Mouse (Mus musculus) limb, embryonic 14.5 days (tissue): ENCODE data around the gene Phgr1. TPM values are rescaled to one million over a fixed set of nuclear protein-coding genes. Genes with fewer than 3 reads are reported as not detected.

Experiments used
- ATAC-seq: fragments of 200-750 bp; cut with Nextera tagmentation; 2 replicates; pipeline ENCODE4 v1.8.0; 2017; ENCODE audit warnings: low read depth, moderate number of reproducible peaks, moderate TSS enrichment; ENCODE audit not compliant: low FRiP score
- DNase-seq: peaks from one replicate; pipeline ENCODE4 v3.0.0-alpha.2; 2015; ENCODE audit warnings: low spot score
- H3K27ac ChIP-seq: fragments of 300-500 bp; sonication (generic); replicated peaks from 2 replicates; pipeline ENCODE4 v1.5.1; 2014; ENCODE audit warnings: low read depth, mild to moderate bottlenecking, low read length, moderate library complexity, mixed read lengths
- H3K27me3 ChIP-seq: fragments of 300-500 bp; sonication (generic); 2 replicates; pipeline ENCODE4 v1.6.1; 2014; ENCODE audit warnings: low read length, mixed read lengths; ENCODE audit not compliant: control insufficient read depth, insufficient read depth
- H3K36me3 ChIP-seq: fragments of 300-500 bp; sonication (generic); 2 replicates; pipeline ENCODE4 v1.6.1; 2014; ENCODE audit warnings: mild to moderate bottlenecking, low read length, moderate library complexity, mixed read lengths; ENCODE audit not compliant: control insufficient read depth, insufficient read depth
- H3K4me1 ChIP-seq: fragments of 300-500 bp; sonication (generic); 2 replicates; pipeline ENCODE4 v1.6.1; 2014; ENCODE audit warnings: antibody characterized with exemption, low read length, mixed read lengths; ENCODE audit not compliant: control insufficient read depth, insufficient read depth
- H3K4me2 ChIP-seq: fragments of 300-500 bp; sonication (generic); replicated peaks from 2 replicates; pipeline ENCODE4 v1.6.1; 2014; ENCODE audit warnings: low read depth, mild to moderate bottlenecking, low read length, moderate library complexity; ENCODE audit not compliant: severe bottlenecking
- H3K4me3 ChIP-seq: fragments of 300-500 bp; sonication (generic); replicated peaks from 2 replicates; pipeline ENCODE4 v1.5.1; 2014; ENCODE audit warnings: low read length
- H3K9ac ChIP-seq: fragments of 300-500 bp; sonication (generic); 2 replicates; pipeline ENCODE4 v1.6.1; 2014; ENCODE audit warnings: mild to moderate bottlenecking, low read depth, low read length, moderate library complexity; ENCODE audit not compliant: severe bottlenecking
- H3K9me3 ChIP-seq: fragments of 300-500 bp; sonication (generic); 2 replicates; pipeline ENCODE4 v1.6.1; 2016; ENCODE audit warnings: low read length; ENCODE audit not compliant: control insufficient read depth
- POLR2A ChIP-seq: fragments of 200-500 bp; IDR thresholded peaks from 2 replicates; pipeline ENCODE4 v1.8.0; 2012; ENCODE audit warnings: inconsistent platforms, mild to moderate bottlenecking, moderate library complexity, borderline replicate concordance; ENCODE audit not compliant: insufficient read depth, insufficient read length; ENCODE audit errors: extremely low read depth
- WGBS: fragments of 180-500 bp; shearing (Covaris S2); extraction: QIAGEN DNeasy Blood & Tissue Kit; methylation state at CpG from one replicate; pipeline ENCODE4 v1.1.7; 2014; 5-methylcytosine and 5-hydroxymethylcytosine counted together
- polyA plus RNA-seq, 2 experiments: library from polyadenylated mRNA; depleted of rRNA in 1 of 2; stranded (reverse) in 1 of 2; unstranded in 1 of 2; fragments of >200 nt; fragmentation: Nextera tagmentation in 1 of 2; extraction: Ambion mirVana in 1 of 2; gene quantifications; 2 replicates each; pipeline versions ENCODE4 v1.2.1 to v1.2.3; 2012 to 2014

The Phgr1 gene
- polyA plus RNA-seq, 2 experiments: not detected

- H3K9ac ChIP-seq: no peak overlapping the region
- no peak for ATAC-seq
- H3K27me3 ChIP-seq: no peaks in the 10 kb centered on the region; the same call in 1 of the 2 replicates
- no peak for TF ChIP-seq POLR2A
- no peaks in the 10 kb centered on the region for H3K36me3 ChIP-seq
- WGBS: 85% methylated on average over 5 of the region's 5 CpGs
- H3K4me3 ChIP-seq: no peak overlapping the region
- H3K27ac ChIP-seq: no peak overlapping the region
- H3K4me1 ChIP-seq: no peaks in the 10 kb centered on the region
- H3K9me3 ChIP-seq: no peaks in the 10 kb centered on the region
- DNase-seq: no peak
- no peak overlapping the region for H3K4me2 ChIP-seq
Measured at GRCm38 (mm10) chr2:118786525-118786924, 14.0 kb downstream of the Phgr1 start.

DNA sequence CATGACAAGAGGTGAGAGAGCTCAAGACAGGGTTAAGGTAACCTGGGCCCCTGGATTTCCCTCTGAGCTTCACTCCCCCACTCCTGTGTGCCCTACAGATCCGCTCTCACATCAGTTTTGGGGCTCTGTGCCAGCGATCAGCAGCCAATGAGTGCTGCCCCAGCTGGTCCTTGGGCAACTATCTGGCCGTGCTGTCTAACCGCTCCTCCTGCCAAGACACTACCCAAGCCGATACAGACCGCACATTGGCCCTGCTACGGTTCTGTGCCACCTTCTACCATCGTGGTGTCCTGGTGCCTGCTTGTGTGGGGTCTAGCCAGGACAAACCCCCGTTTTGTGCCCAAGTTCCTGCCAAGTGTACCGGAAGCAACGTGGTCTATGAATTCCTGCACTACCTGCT, 16.9 kb downstream of the Phgr1 start:
- DNase-seq (no peak), ATAC-seq (no peak)
- WGBS: 86% methylated on average over 11 of the region's 11 CpGs
- no peaks in the 10 kb centered on the region for H3K9me3 ChIP-seq
- no peaks in the 10 kb centered on the region; the same call in 1 of the 2 replicates for H3K27me3 ChIP-seq
- H3K4me3 ChIP-seq: no peak overlapping the region
- no peak overlapping the region for H3K4me2 ChIP-seq
- H3K36me3 ChIP-seq: no peaks in the 10 kb centered on the region
- H3K27ac ChIP-seq: no peak overlapping the region
- TF ChIP-seq POLR2A: no peak
- H3K4me1 ChIP-seq: no peaks in the 10 kb centered on the region
- no peak overlapping the region for H3K9ac ChIP-seq

- no peak for TF ChIP-seq POLR2A
Measured at GRCm38 (mm10) chr2:118790221-118790550, 17.6 kb downstream of the Phgr1 start.

GRCm38 (mm10) chr2:118790551-118791525, 18.3 kb downstream of the Phgr1 start:
- H3K27ac ChIP-seq: no peak overlapping the region
- ATAC-seq (peak; percentile 37; the same call in 1 of the 2 replicates), DNase-seq (peak; percentile 47)
- no peaks in the 10 kb centered on the region for H3K9me3 ChIP-seq
- 0 out of 2 replicates have a peak overlapping the region, but pooled peaks have one; percentile 5 for H3K4me3 ChIP-seq
- TF ChIP-seq POLR2A: no peak
- no peaks in the 10 kb centered on the region; the same call in 1 of the 2 replicates for H3K27me3 ChIP-seq
- H3K36me3 ChIP-seq: no peaks in the 10 kb centered on the region
- peak overlapping the region; percentile 39 for H3K4me2 ChIP-seq
- no peaks in the 10 kb centered on the region for H3K4me1 ChIP-seq
- 25% methylated on average over 44 of the region's 44 CpGs for WGBS
- H3K9ac ChIP-seq: no peak overlapping the region

More at GRCm38 (mm10) chr2:118790221-118790550, 17.6 kb downstream of the Phgr1 start:
- H3K27ac ChIP-seq: no peak overlapping the region
- no peak overlapping the region for H3K4me3 ChIP-seq
- H3K9ac ChIP-seq: no peak overlapping the region
- WGBS: 53% methylated on average over 12 of the region's 12 CpGs
- H3K27me3 ChIP-seq: no peaks in the 10 kb centered on the region; the same call in 1 of the 2 replicates
- ATAC-seq (0 out of 2 replicates have a peak, but pooled peaks have one; percentile 23), DNase-seq (no peak)
- H3K9me3 ChIP-seq: no peaks in the 10 kb centered on the region
- H3K4me2 ChIP-seq: peak overlapping the region; percentile 39
- H3K4me1 ChIP-seq: no peaks in the 10 kb centered on the region
- H3K36me3 ChIP-seq: no peaks in the 10 kb centered on the region

GRCm38 (mm10) chr2:118791591-118792258, 19.2 kb downstream of the Phgr1 start:
- no peak overlapping the region for H3K9ac ChIP-seq
- H3K9me3 ChIP-seq: no peaks in the 10 kb centered on the region
- H3K4me2 ChIP-seq: no peak overlapping the region
- WGBS: 93% methylated on average over 26 of the region's 26 CpGs
- no peaks in the 10 kb centered on the region for H3K4me1 ChIP-seq
- no peak overlapping the region for H3K4me3 ChIP-seq
- no peaks in the 10 kb centered on the region; the same call in 1 of the 2 replicates for H3K27me3 ChIP-seq
- no peak overlapping the region for H3K27ac ChIP-seq
- no peaks in the 10 kb centered on the region for H3K36me3 ChIP-seq
- no peak for DNase-seq
- no peak for TF ChIP-seq POLR2A
- ATAC-seq: no peak
